Mouse (Mus musculus) bone marrow macrophage, adult 2 months (primary cell): ENCODE results near the gene Clca4b.

ENCODE experiments used
- CTCF ChIP-seq: IDR thresholded peaks from 2 replicates; pipeline ENCODE4 v1.5.1; 2012; ENCODE audit warnings: low read depth, mild to moderate bottlenecking, low read length, moderate library complexity
- POLR2A ChIP-seq: IDR thresholded peaks from 2 replicates; pipeline ENCODE4 v1.6.1; 2012; ENCODE audit warnings: mild to moderate bottlenecking, low read depth, low read length, borderline replicate concordance

DNA sequence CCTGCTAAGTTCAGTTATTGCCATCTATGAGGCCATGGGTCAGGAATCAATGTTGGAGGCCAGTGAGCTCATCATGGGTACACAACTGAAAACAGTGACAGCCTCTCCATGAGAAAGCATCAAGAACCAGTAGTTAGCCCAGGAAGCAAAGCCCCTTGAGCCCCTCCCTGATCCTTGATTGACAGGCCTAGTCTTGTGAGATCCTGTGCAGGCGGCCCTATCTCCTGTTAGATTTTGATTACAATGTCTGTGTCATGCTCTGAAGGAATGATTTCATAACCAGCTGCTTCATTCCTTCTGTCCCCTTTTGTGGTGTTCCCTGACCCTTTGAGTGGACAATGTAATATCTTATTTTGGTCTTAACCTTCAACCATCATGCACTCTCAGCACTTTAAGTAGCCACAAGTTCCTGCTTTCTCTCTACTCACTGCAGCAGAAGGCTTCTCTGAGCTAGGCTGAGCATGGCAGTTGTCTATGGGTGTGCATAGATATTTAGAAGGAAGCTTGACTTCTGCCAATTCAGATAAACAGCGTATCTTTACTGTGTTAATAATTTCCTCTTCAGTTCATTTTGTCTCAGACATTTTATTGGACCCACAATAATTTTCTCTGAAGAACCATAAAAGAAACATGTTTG is 35.2 kb downstream of the Clca4b start:
- TF ChIP-seq CTCF, result no peak
- TF ChIP-seq POLR2A, result no peak
